Mouse (Mus musculus) lung, adult 18-20 months (tissue): ENCODE data around the gene Narfl.

Source experiments
- DNase-seq, 2 experiments: peaks; one replicate each; pipeline ENCODE4 v3.0.0; 2022; ENCODE audit warnings: mixed read lengths in 2 of 2

The Narfl gene

DNA sequence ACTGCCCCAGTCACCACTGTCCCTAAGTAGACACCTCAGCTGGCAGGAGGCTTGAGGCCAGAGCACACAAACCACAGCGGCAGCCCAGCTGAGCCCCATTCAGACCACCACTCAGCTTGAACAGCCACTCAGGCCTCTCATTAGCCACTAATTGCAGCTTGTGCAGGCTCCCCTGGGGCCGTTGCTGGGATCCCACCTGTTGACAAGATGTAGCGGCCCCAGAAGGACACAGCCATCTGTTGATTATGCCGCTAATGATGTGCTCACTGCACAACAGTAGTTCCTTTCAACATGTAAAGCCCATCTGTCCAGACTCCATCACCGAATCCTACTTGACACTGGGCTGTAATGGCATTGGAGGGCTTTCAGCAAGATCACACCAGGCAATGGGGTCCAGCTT lies 7.7 kb upstream of the Narfl start:
- DNase-seq = no peak

DNA sequence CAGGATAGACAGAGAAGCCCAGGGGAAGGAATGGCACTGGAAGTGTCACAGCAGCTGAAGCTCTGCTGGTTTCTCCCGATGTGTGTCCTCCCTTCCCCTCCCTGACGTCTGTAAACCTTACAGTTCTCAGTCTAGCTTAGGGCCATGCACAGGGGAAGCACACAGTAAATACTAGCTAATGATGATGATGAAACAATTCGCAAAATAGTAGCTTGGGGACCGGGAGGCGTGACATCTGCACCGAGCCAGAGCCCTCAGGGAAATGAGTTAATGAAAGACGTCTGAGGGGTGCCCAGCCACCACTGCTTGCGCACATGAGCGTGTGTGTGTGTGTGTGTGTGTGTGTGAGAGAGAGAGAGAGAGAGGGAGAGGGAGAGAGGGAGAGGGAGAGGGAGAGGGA lies 4.2 kb upstream of the Narfl start:
- no peak for DNase-seq

DNA sequence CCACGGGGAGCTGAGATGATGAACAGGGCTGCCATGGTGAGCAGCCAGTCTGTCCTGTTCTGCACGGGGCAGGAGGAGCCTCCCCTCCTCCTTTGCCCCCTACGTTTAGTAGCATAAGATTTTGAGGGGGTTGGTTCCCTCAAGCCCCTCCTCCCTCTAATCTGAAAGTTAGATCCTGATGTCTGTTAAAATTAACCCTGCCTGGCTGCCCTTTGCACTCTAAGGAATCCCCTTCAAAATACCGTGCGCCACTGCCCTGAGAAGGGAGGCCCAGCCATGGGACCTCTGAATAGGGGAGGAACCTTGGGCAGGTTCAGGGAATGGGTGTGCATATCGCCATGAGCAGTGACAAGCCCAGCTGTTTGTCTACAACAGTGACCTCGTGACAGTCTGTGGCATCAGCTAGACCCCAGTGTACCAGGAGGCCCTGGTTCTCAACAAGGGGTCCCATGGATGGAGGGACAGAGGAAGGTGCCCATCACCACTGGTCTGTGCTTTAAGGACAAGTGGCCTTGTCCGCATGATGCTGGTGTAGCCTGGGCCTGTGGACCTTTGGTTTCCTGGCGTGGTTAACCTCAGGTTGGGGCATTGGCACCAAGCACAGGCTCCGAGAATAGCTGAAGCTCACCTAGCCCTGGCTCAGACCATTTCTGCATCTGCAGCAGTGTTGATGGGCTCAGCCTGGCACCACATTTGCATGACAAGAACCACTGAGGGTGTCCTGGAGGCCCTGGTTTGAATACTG lies 1.9 kb downstream of the Narfl start:
- DNase-seq = no peak

DNA sequence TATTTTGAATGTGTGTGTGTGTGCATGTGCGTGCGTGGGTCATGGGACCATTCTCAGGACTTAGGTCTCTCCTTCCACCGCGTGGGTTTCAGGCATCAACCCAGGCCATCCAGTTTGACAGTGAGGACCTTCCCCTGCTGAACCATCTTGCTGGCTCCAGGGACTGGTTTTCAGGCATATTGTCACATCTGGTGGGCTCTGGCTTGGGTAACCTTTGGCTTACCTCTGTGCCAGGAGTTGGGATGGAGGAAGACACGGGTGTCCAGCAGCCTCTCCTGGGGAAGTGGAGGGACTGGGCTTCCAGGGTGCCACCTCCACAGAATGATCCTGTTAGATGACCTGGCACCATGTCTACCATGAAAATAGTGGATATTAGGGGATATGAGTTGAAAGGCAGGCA lies 4.4 kb downstream of the Narfl start:
- no peak for DNase-seq

DNA sequence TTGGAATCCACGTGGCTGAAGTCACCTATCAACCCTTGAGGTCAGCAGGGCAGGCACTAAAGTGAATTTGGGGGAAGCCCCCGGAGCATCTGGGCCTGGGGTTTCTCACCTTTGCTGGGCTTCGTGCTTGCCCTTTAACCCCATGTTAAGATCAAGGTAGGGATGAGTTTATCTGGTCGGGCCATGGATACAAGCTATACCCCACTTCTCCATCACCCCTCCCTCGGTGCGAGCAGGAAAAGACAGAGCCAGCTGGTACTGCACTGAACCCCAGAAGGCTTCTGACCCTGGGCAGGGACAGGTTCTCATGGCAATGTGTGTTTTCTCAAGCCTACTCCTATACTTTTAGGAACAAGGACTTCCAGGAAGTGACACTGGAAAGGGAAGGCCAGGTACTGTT lies 7.8 kb downstream of the Narfl start:
- no peak for DNase-seq

DNA sequence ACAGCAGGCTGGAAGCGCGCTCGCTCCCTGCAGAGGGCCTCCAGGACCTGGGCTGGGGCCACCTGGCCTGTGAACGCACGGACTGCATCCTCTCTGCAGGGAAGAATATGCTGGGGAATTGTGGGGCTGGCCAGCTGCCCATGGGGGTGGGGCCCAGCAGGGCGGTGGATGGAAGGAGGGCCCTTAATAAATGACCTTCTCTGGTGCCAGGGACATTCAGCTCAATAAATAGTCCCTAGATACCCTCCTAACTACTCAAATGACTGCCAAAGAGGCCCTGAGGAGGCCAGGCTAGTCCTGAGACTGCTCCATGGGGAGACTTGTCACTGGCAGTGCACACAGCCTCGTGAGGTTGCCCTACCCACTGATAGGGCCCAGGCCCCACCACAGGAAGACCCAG lies 9.5 kb downstream of the Narfl start:
- no peak for DNase-seq

DNA sequence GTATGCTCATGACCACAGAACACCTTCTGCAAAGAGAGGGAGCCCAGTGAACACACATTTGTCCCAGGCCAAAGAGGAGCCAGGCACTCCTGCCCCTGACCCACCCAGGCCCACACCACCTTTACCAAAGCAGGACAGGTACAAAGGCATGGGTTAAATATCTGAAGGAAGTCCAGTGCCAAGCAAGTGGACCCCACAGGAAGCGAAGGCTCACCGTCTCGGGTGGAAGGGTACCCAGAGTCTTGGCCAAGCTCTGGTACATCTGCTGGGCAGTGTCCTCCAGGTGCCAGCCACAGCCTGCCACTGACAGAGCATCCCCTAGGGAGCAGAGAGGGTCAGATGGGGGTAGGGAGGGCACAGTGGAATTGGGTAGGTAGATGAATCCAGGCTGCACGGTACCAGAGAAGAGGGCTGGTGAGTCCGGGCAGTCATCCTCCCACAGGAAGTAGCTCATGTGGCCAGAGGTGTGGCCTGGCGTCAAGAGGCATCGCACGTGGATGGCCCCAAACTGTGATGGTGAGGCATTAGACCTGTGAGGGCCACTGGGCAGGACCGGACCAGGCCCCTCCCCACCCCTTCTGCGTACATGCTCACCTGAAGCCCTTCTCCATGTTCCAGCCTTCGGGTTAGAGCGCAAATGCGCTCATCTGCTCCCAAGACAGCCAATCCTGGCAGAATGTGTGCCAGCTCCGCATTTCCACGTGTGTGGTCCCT lies 10.4 kb downstream of the Narfl start:
- no peak for DNase-seq

DNA sequence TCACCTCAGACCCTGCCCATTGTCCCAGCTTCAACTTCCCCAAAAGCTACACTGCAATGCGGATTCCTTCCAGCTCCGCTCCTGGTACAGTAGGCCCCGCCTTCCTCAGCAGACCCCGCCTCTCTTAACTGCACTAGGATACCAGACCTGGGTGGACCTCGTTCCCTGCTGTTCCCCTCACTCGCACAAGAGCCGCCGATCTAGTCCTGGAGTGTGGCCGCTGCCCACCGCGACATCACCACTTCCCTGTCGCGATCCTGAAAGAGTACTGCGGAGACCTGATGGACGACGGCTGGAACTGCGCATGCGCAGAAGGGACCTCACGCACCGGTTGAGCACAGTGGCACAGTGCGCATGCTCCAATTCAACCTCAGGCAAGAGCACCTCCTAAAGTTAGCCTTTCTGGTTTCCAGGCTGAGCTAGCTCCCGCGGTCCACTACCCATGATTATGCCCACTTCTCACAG lies 11.7 kb downstream of the Narfl start, which contains the start of gene Haghl:
Gene Haghl, minus strand, starts transcription at position 393 of the 465 bp plus-strand sequence.
- DNase-seq = peak; percentile 94 to 96

DNA sequence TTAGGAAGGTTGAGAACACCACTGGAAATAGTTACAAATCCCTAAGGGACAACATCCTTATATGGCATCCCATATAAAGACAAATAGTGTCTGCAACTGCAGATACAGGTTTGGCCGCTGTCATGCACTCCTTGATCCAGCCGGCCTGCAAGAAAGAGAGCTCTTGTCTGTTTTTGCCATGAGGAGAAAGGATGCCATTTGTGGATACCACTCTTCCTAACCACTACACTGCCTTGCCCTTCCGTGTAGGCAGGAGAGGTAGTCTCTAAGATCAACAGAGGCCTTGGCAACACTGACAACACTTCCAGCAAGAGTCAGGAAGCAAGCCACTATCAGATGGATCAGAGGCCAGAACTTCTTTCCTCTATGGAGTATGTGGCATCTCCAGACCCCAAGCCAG lies 12.7 kb downstream of the Narfl start, which contains the start of gene Ccdc78:
Gene Ccdc78, plus strand, starts transcription at position 301 of the 400 bp plus-strand sequence.
- no peak for DNase-seq

DNA sequence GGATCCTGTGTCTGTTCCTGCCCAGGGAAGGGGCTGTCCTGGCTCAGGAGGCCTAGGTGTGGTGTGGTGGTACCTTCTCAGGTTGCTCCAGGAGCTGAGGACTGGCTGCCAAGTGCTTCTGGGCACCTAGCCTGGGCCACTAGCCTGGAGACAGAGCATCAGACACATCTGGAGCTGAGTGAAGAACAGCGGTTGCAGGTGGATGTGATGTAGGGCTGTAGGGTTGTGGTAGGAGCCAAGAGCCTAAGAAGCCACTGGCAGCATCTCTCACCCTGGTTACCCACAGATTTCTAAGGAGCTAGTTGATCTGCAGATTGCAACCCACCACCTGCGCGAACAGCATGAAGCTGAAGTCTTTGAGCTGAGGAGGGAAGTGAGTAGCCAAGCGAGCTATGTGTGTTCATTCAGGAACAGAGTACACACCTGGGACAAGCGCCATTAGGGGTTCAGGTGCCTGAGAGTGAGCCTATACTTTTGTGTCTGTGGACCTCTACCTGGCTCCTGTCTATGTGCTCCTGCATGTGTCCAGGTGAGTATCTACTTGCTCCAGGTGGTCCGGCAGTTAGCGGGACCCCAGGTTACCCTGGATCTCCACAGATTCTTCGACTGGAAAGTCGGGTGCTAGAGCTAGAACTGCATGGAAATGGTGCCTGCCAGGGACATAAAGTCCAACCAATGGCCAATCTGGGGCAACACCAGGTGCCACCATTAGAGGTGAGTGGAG lies 13.4 kb downstream of the Narfl start:
- DNase-seq = no peak

DNA sequence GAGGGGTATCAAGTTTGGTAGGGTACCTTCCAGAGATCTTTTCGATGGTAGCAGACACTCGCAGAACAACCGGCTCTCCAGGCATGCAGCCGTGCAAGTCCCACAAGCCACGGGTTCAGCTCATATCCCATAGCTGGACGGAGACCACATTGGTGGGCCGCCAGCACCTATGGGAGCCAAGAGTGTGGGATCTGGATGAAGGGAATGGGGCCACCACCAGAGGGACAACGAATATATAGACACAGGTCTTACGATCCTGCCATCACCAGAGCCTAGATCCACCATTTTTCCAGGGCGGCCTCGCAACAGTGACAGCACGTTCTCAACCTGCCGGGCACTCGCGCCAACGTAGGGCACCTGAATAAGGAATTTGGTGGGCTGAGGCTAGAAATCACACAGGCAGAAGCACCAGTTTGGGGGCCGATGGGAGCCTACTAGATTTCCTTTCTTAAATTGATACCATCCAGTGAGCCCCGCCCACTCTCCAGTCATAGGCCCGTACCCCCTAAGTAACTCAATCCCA lies 17.8 kb downstream of the Narfl start:
- DNase-seq = no peak

DNA sequence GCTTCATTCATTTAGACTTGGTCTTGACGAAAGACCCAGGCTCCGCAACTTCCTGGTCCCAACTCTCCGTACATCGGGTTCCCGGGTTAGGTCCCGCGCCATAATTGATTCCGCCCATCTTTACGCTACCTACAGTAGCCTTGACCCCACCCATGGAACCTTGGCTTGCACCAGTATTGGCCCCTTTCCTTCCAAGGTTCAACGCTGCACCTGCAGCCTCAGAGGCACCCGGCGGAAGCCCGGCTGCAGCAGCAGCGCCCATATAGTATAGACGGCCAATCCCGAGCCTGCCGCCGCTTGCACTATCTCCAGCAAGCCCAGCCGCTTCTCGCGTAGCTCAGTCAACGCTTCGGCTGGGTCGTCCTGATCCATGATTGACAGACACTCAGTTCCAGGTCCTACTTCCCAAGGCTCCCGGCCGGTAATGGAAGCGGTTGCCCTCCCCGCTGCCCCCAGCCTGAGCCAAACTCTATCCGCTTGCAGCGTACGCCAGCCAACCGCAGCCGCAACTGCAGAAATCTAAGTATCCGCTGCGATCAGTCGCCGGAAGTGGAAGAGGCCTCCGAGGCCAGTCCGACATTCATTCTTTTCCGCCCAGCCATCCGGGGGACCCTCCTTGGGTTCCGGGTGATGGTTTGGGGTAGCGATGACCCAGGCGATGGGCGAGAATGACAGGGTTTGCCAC lies 18.4 kb downstream of the Narfl start:
- DNase-seq = peak; percentile 81 to 83

DNA sequence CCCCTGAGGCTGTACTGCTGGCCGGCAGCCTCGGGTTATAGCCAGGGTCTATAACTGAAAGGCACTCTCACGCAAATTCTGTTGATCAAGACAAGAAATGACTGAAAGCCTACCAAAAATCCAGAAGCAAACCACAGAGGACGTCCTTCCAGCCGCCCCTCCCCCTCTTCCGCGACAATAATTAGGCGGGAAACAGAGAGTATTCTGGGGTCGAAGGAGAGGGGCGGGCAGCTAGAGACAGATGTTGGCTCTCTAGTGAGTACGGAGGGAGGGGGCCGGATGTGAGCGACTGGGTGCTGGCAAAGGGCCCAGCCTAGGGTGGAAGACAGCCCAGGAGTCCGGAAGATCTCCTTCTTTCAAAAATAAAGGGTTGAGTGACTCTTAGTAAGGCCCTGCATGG lies 19.0 kb downstream of the Narfl start, which contains the start of gene Fam173a:
Gene Fam173a, minus strand, starts transcription at position 287 of the 400 bp plus-strand sequence.
- peak; percentile 74 to 80 for DNase-seq

DNA sequence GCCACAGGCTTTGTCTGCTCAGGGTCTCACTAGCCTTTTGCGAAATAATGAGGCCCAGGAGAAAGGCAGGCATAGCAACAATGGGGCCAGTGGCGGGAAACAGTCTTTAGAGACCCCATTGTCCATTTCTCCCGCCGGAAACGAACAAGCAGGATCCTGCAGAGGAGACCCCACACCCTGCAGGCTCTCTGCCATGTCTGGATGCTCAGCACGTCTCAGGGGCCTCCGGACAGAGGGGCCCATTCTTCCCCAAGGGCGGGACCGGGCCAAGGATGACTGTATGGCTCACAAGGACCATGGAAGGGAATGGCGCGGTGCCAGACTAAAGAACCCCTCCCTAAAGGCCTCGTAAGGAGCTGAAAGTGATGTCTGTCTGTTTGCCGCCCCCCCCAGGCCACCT lies 20.6 kb downstream of the Narfl start:
- no peak for DNase-seq

DNA sequence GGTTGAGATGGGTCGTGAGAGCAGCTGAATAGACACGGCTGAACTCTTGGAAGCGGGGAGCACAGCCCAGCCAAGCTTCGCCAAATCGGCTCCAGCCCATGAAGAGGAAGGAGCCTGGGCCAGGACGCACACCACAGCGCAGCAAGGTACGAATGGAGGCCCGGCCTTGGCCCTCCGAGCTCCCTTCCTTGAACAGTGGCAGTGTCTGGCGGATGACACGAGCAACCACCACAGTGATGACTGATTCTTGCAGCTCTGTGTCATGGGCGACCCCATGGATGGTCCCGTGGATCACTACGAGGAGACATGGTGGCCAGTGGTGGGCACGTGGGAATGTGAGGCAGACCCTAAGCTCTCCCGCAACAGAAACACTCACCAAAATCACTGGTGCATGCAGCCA lies 21.4 kb downstream of the Narfl start:
- no peak for DNase-seq

DNA sequence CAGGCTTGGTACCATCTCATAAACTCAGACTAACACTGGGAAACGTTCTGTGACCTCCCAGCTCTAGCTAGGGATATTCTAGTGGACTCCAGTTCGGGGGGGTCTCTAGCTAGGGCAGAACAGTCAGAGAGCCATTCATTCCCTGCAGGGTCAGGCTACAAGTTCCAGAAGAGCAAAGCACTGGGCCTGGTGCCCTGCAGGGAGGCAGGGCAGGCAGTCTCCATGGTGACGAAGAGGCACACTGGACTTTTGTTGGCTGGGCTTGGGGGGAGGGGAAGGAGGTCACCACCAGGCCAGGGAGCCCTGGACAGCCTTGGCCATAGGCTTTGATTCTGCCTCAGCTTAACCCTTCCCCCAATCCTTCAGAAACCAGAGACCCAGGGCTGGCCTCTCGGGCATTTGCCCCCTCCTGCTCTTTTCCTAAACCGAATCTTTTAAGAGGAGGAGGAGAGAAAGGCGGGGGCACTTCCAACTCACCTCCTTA lies 22.1 kb downstream of the Narfl start, which contains the start of gene AC134908.4:
Gene AC134908.4, minus strand, starts transcription at position 51 of the 484 bp plus-strand sequence.
- peak in 1 of 2 experiments; percentile 39 for DNase-seq

DNA sequence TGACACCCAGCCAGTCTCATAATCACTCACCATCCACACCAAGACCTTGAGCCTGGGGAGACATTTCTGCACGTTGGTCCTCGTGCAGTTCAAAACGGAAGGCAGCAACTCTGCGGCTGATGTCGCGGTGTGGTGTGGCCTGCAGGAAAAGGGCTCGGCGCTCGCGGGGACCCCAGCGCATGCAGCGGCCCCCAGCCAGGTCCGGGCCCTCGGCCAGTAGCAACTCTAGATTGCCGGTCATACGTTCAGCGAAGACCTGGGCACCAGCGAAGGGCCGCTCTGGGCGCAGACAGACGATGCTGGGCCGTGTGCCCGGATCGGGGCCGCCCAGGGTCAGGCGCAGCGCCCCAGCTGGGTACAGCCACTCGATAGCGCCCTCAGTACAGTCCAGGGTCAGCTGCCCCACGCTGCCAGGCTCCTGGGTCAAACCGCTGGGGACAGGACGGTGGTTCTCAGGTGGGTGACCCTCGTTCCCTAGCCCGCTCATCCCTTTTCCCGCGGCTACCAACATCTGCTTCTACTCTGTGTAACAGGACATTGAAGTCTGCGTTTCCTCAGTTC lies 22.7 kb downstream of the Narfl start:
- DNase-seq = no peak

DNA sequence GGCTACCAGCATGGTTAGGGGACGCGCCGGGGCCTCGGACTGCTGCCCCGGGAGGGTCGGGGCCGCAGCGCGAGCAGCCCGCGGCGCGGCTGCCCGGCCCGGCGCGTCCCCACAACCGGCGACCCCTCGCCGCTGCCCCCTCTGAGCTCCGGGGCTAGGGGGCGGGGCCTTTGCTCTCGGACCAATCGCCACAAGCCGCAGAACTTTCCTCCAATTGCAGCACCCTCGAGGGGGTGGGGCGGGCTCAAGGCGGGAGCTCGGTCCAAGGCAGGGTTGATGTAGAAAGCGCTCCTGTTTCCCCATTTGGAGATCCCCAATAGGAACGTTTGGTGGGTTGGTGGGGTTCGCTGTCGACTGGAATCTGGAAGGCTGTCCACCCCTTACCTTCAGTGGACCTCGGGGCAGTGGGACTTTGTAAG lies 23.4 kb downstream of the Narfl start, which contains the start of gene Metrn:
Gene Metrn, minus strand, starts transcription at position 186 of the 419 bp plus-strand sequence.
- DNase-seq = peak; percentile 88

DNA sequence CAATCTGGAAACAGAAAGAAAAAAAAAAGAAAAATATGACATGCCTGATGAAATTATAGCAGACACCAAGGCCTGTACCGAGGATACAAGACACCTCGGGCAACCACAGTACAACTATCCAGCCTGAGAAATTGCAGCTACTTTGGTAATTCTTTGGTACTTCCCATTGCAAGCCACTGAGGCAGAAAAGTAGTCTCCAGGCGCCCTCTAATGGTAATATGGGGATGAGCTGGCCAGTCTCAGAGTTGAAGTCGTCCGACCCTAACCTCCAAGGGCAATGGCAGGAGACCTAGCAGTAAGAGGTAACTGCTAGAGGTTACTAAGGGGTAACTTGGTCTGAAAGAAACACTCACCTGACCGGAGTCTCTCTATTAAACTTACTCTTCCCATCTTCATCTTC lies 27.5 kb downstream of the Narfl start:
- peak; percentile 74 to 75 for DNase-seq

DNA sequence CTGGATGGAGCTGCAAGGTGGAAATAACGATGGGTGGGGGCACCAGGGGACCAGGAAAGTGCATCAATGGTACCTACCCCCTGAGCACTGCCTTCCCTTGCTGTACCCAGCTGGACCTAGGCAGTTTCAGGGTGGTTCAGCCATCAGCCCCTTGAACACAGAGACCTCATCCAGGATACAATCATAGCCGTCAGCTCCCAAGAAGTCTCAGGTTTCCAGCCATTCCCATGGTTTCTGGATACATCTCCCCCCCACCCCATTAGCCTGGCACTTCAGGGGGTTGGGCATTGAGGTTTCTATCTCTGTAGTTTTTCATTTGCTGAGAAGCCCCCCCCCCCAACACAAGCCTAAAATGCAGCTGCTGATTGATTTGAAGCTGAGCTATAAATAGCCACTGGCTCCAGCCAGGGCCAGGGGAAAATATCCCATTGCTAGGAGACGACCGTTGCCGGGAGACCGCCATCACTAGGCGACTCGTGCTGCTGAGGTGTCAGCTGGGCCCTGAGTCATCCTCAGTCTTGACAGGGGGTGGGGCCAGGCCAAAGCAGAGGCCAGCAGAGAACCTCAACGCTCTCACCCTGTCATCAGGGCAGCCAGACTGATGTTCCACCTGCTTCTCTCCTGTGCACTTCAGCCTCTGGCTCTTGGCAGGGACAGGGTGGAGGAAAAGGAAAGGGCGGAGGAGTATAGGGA lies 29.4 kb downstream of the Narfl start:
- no peak for DNase-seq

DNA sequence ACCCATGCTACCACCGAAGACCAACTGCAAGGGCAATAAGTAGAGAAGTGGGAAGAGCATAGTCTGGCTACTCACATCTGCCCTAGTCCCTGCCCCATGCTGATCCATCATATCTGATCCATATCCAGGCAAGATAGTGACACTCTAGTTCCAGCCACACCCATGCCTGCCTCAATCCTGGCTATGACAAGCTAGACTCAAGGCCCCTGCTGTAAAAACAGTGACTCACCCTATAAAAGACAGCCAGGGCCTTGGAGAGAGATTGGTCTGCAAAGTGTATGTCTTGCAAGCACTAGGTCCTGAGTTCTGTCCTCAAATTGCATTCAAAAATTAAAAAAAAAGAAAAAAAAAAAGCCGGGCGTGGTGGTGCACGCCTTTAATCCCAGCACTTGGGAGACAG lies 32.9 kb downstream of the Narfl start:
- no peak for DNase-seq
